Mouse (Mus musculus): ENCODE results near the gene Akap3. TPM values are rescaled to one million over a fixed set of nuclear protein-coding genes. Genes with fewer than 3 reads are reported as not detected.

Gene Akap3
- not detected for polyA plus RNA-seq (2017; shearing (Covaris generic))

DNA sequence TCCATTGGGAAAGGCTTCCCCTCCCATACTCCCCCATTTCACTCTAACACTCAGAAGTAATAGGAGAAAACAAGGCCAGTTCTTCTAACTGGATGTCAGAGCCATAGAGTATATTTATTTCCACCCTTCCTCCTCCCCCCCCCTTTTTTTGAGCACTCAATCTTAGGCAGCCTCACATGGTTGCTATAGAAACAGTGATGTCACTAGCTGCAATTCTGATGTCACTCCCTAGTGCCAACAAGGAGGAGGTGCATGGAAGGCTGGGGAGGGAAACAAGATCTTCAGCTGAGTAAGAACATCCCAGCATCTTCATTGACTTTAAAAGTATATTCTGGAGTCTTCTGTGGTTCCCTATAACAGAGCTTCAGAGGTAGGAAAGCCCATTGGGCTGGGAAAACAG is at the start of gene Akap3:
Gene Akap3, plus strand, starts transcription at position 218 of the 400 bp plus-strand sequence.

GRCm38 (mm10) chr6:126848712-126849704 is 3.9 kb upstream of the Akap3 start, which contains the start of gene Ndufa9:
Ndufa9 (minus strand) TSS chr6:126849136.

DNA sequence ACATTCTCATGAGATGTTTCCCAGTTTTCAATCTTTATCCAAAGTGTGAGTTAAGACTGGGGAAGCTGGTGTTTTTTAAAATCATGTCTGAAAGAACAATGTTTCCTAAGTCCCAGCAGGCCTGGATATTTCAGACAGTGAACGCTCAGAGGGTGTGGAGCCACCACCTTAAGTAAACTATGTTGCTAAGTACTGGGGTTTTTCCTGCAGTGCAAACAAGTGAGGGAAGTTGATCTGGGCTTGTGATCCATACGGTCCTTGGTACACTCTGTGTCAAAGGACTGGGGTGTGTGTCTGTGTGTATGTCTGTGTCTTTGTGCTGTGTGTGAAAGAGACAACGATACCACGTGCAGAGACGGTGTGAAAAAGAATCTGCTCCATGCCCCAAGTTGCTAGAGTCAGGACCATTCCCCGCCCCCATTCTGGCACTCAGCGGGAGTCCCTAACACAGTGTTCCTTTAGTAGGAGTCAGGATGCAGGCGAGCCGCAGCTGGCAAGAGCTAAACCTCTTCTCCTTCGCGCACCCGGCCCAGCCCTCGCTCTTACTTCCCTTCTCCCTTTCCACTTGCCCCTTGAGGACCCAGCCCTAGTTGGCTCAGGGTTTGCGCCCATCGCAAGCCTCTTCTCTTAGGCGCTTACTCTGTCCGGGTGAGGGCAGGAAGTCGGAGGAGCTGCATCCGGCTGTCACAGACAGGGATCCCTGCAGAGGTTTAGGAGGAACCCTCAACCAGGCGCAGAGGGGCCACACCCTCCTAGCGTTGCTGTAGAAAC is 68.4 kb downstream of the Akap3 start, which contains the start of gene Dyrk4:
Gene Dyrk4, minus strand, starts transcription at position 729 of the 771 bp plus-strand sequence.

Other genes with a start within 250 kb of the Akap3 start
- not detected for gene Kcna1, start 206.7 kb upstream of the Akap3 start, polyA plus RNA-seq (2017; shearing (Covaris generic))
- not detected for gene Kcna6, start 112.4 kb upstream of the Akap3 start, polyA plus RNA-seq (2017; shearing (Covaris generic))
- 88.1 TPM for gene Ndufa9, start 4.0 kb upstream of the Akap3 start, polyA plus RNA-seq (2017; shearing (Covaris generic))
- gene Dyrk4, start 68.7 kb downstream of the Akap3 start, polyA plus RNA-seq (2017; shearing (Covaris generic)): not detected
- 1.6 TPM for gene Rad51ap1, start 86.5 kb downstream of the Akap3 start, polyA plus RNA-seq (2017; shearing (Covaris generic))
- 6.9 TPM for gene D6Wsu163e, start 86.9 kb downstream of the Akap3 start, polyA plus RNA-seq (2017; shearing (Covaris generic))
- not detected for gene Fgf6, start 162.5 kb downstream of the Akap3 start, polyA plus RNA-seq (2017; shearing (Covaris generic))
- gene Fgf23, start 219.8 kb downstream of the Akap3 start, polyA plus RNA-seq (2017; shearing (Covaris generic)): not detected

All from effector memory CD4-positive, alpha-beta T cell, adult 5 months (primary cell).